ENCODE assay signal across 44 mouse cellular contexts in genomic region chr9:62269161-62269560, GRCm38 (mm10). TPM values are rescaled to one million over a fixed set of nuclear protein-coding genes. Genes with fewer than 3 reads are reported as not detected.
"Had no signal": no experiment of that assay in that cellular context is flagged by ENCODE, and none has a peak within 500 bp of the region (broad histone marks: within the 10 kb centered on the region; RNA-seq: fewer than 3 reads in every experiment).

No protein-coding gene starts in this region.

- H3K36me3 ChIP-seq: limb, embryonic 10.5 days; limb, embryonic 12.5 days; limb, embryonic 13.5 days; limb, embryonic 15.5 days; liver, embryonic 12.5 days; liver, embryonic 13.5 days; liver, embryonic 15.5 days; lung, embryonic 15.5 days; midbrain, embryonic 10.5 days; midbrain, embryonic 12.5 days; midbrain, embryonic 13.5 days; midbrain, embryonic 15.5 days had no signal

- ATAC-seq: liver, embryonic 12.5 days; liver, postnatal 0 days; lung, postnatal 0 days; midbrain, embryonic 13.5 days; midbrain, embryonic 15.5 days; midbrain, embryonic 16.5 days had no signal

- DNase-seq: left cerebral cortex, postnatal 4 days; liver; liver, embryonic 13.5 days; liver, postnatal 0 days; lung, adult 18-20 months; lung, adult 2 months; lung, embryonic 14.5 days; lung, postnatal 10 days; lung, postnatal 14 days; lung, postnatal 36 days; lung, postnatal 4 days; midbrain, embryonic 14.5 days had no signal

- H3K4me3 ChIP-seq: limb, embryonic 10.5 days; limb, embryonic 12.5 days; limb, embryonic 13.5 days; limb, embryonic 15.5 days; liver, embryonic 12.5 days; liver, embryonic 13.5 days; liver, embryonic 15.5 days; lung, embryonic 15.5 days; megakaryocyte, embryonic 14.5 days; midbrain, embryonic 10.5 days; midbrain, embryonic 12.5 days; midbrain, embryonic 13.5 days; midbrain, embryonic 15.5 days; myocyte had no signal

- H3K27me3 ChIP-seq: limb, embryonic 12.5 days; limb, embryonic 13.5 days; limb, embryonic 15.5 days; liver, embryonic 13.5 days; liver, embryonic 15.5 days; lung, embryonic 15.5 days; midbrain, embryonic 12.5 days; midbrain, embryonic 13.5 days; midbrain, embryonic 15.5 days had no signal

- H3K27ac ChIP-seq: limb, embryonic 10.5 days; limb, embryonic 12.5 days; limb, embryonic 13.5 days; limb, embryonic 15.5 days; liver, embryonic 12.5 days; liver, embryonic 13.5 days; liver, embryonic 14.5 days; liver, embryonic 15.5 days; lung, embryonic 15.5 days; macrophage; midbrain, embryonic 10.5 days; midbrain, embryonic 12.5 days; midbrain, embryonic 13.5 days; midbrain, embryonic 15.5 days had no signal

- H3K4me1 ChIP-seq: lung, embryonic 15.5 days; midbrain, embryonic 10.5 days; midbrain, embryonic 12.5 days; midbrain, embryonic 13.5 days; midbrain, embryonic 15.5 days had no signal

RNA-seq across cellular contexts. Expression of gene Spesp1, which starts 12.8 kb away (rescaled TPM):
- total RNA-seq: left cerebral cortex, postnatal 10 days; left cerebral cortex, postnatal 14 days; left cerebral cortex, postnatal 25 days; left cerebral cortex, postnatal 4 days; liver, adult 2 months; megakaryocyte progenitor cell, adult 5-6 weeks; megakaryocyte, adult 5-6 weeks; megakaryocyte-erythroid progenitor cell, adult 5-6 weeks; midbrain, postnatal 0 days; monocyte, adult 5-6 weeks had no signal
- polyA plus RNA-seq: limb, embryonic 10.5 days; limb, embryonic 11.5 days; limb, embryonic 12.5 days; limb, embryonic 13.5 days; limb, embryonic 14.5 days; limb, embryonic 15.5 days; liver, adult 2 months; liver, embryonic 11.5 days; liver, embryonic 12.5 days; liver, embryonic 13.5 days; liver, embryonic 14.5 days; liver, embryonic 15.5 days; liver, embryonic 16.5 days; liver, postnatal 0 days; lung, adult 2 months; lung, embryonic 14.5 days; lung, embryonic 15.5 days; lung, embryonic 16.5 days; lung, postnatal 0 days; macrophage; midbrain, embryonic 10.5 days; midbrain, embryonic 11.5 days; midbrain, embryonic 12.5 days; midbrain, embryonic 14.5 days; midbrain, embryonic 15.5 days; midbrain, embryonic 16.5 days; midbrain, postnatal 0 days; myocyte had no signal
